ENCODE assay signal across 10 mouse cellular contexts in genomic region chr4:137667747-137668146, GRCm38 (mm10). TPM values are rescaled to one million over a fixed set of nuclear protein-coding genes. Genes with fewer than 3 reads are reported as not detected.
DNase-seq lines count a peak whose midpoint lies in the region; ATAC-seq and TF ChIP-seq lines count a peak whose summit lies in the region.
"Had no signal": no experiment of that assay in that cellular context is flagged by ENCODE, and none has a peak within 500 bp of the region (broad histone marks: within the 10 kb centered on the region; RNA-seq: fewer than 3 reads in every experiment).

No protein-coding gene starts in this region.

- H3K4me3 ChIP-seq in heart, postnatal 0 days (ENCODE audit: low read depth, low read length): no peak overlapping the region
- H3K4me3 ChIP-seq in heart, embryonic 11.5 days (ENCODE audit: low read depth, low read length): no peak overlapping the region

- DNase-seq in heart, postnatal 0 days (ENCODE audit: low spot score): peak; percentile 15
- peak; percentile 47 to 56 for DNase-seq in lung, postnatal 4 days
- DNase-seq in lung, postnatal 36 days: no peak
- peak; percentile 92 to 93 for DNase-seq in cerebellum, postnatal 10 days
- DNase-seq in kidney, postnatal 25 days: peak; percentile 64 to 76
- DNase-seq in urinary bladder, adult 2 months (ENCODE audit: low spot score): no peak
- DNase-seq: adrenal gland, postnatal 14 days had no signal

- no peak for ATAC-seq in heart, postnatal 0 days (ENCODE audit: insufficient read depth, low read depth)
- ATAC-seq in heart, embryonic 11.5 days (replicated peaks; ENCODE audit: insufficient number of reproducible peaks, low FRiP score, low TSS enrichment): no peak
- no peak for ATAC-seq in megakaryocyte, adult 5-6 weeks (ENCODE audit: poor library complexity, severe bottlenecking)
- ATAC-seq: inflammation-experienced regulatory T-cells, adult 6 months had no signal

- H3K36me3 ChIP-seq in heart, postnatal 0 days (replicated peaks; ENCODE audit: control insufficient read depth, insufficient read depth, low read length): no peaks in the 10 kb centered on the region
- no peaks in the 10 kb centered on the region for H3K36me3 ChIP-seq in heart, embryonic 11.5 days (ENCODE audit: control insufficient read depth, insufficient read depth, low read length)

- H3K9ac ChIP-seq in heart, postnatal 0 days (replicated peaks; ENCODE audit: low read depth, low read length): no peak overlapping the region
- no peak overlapping the region for H3K9ac ChIP-seq in heart, embryonic 11.5 days (ENCODE audit: low read depth, low read length)

- TF ChIP-seq CTCF in heart, postnatal 0 days (IDR thresholded peaks at IDR 0.05; ENCODE audit: low read depth): no peak

- no peak overlapping the region for H3K4me2 ChIP-seq in heart, postnatal 0 days (ENCODE audit: low read depth, low read length)
- no peak overlapping the region for H3K4me2 ChIP-seq in heart, embryonic 11.5 days

- H3K4me1 ChIP-seq in heart, postnatal 0 days (ENCODE audit: control insufficient read depth, insufficient read depth): 0 out of 2 replicates have a peak, but pooled peaks cover 9% of the 10 kb centered on the region
- H3K4me1 ChIP-seq in heart, embryonic 11.5 days (ENCODE audit: control insufficient read depth, insufficient read depth, low read length): peaks cover 6% of the 10 kb centered on the region; the same call in 1 of the 2 replicates

- WGBS in heart, postnatal 0 days: 16% methylated on average over 5 of the region's 5 CpGs
- 53% methylated on average over 5 of the region's 5 CpGs for WGBS in heart, embryonic 11.5 days (ENCODE audit: insufficient replicate concordance)

- no peak overlapping the region for H3K27ac ChIP-seq in heart, postnatal 0 days (ENCODE audit: low read depth)
- no peak overlapping the region for H3K27ac ChIP-seq in heart, embryonic 11.5 days (ENCODE audit: low read depth, low read length)

- no peaks in the 10 kb centered on the region for H3K9me3 ChIP-seq in heart, postnatal 0 days (replicated peaks; ENCODE audit: control insufficient read depth, low read length)
- no peaks in the 10 kb centered on the region for H3K9me3 ChIP-seq in heart, embryonic 11.5 days (replicated peaks; ENCODE audit: control insufficient read depth, low read length)

- no peak for TF ChIP-seq EP300 in heart, postnatal 0 days (IDR thresholded peaks at IDR 0.05; ENCODE audit: low read depth)

- H3K27me3 ChIP-seq in heart, postnatal 0 days (ENCODE audit: control insufficient read depth, insufficient read depth, low read length): peaks cover 41% of the 10 kb centered on the region
- H3K27me3 ChIP-seq in heart, embryonic 11.5 days (ENCODE audit: control insufficient read depth, insufficient read depth, low read length): peaks cover 52% of the 10 kb centered on the region

RNA-seq across cellular contexts. Expression of gene Rap1gap, which starts 3.2 kb away (rescaled TPM):
- total RNA-seq in heart, postnatal 0 days (2014; rRNA removed; ENCODE audit: low replicate concordance): 16.9 and 17.7 TPM in 2 replicates
- polyA plus RNA-seq in heart, postnatal 0 days (2015; fragmentation: Nextera tagmentation; extraction: Ambion mirVana): 9.6 and 10.4 TPM in 2 replicates
- polyA plus RNA-seq in heart, embryonic 11.5 days (2014; fragmentation: Nextera tagmentation; extraction: Ambion mirVana): 3.3 and 5.1 TPM in 2 replicates
- 51.1 and 66.6 TPM in 2 replicates for polyA plus RNA-seq in urinary bladder, adult 2 months (2012; rRNA removed)
- 0.31 and 0.87 TPM in 2 replicates for total RNA-seq in megakaryocyte, adult 5-6 weeks (2015)
- total RNA-seq in megakaryocyte, adult 5-6 weeks (2017): 0.88 and 0.98 TPM in 2 replicates

Comparison
In these comparisons a context has a peak if more than half of its experiments do, and no peak if none do; other contexts are left out.
1. DNase-seq: peak in heart, postnatal 0 days (single experiment), lung, postnatal 4 days (2 of 2), cerebellum, postnatal 10 days (2 of 2) and kidney, postnatal 25 days (2 of 2); none in lung, postnatal 36 days (single experiment) and urinary bladder, adult 2 months (single experiment).